Mouse (Mus musculus): ENCODE measurements around the gene 6030468B19Rik. TPM values are rescaled to one million over a fixed set of nuclear protein-coding genes. Genes with fewer than 3 reads are reported as not detected.

Gene 6030468B19Rik
- polyA plus RNA-seq, 1 experiment from 2014 or later: 3.2 TPM

Other genes starting within 250 kb of the 6030468B19Rik start
- gene Tnrc6c, start 143.4 kb upstream of the 6030468B19Rik start, polyA plus RNA-seq (2016; fragmentation: Nextera tagmentation; extraction: Ambion mirVana): 11.3 and 12.0 TPM in 2 replicates
- gene Tmc8, start 15.6 kb upstream of the 6030468B19Rik start, polyA plus RNA-seq (2016; fragmentation: Nextera tagmentation; extraction: Ambion mirVana): 1.4 and 1.5 TPM in 2 replicates
- 11.0 and 12.2 TPM in 2 replicates for gene Tmc6, start 15.5 kb upstream of the 6030468B19Rik start, polyA plus RNA-seq (2016; fragmentation: Nextera tagmentation; extraction: Ambion mirVana)
- 0.17 and 0.58 TPM in 2 replicates for gene Gm20708, start 12.0 kb downstream of the 6030468B19Rik start, polyA plus RNA-seq (2016; fragmentation: Nextera tagmentation; extraction: Ambion mirVana)
- gene Syngr2, start 12.0 kb downstream of the 6030468B19Rik start, polyA plus RNA-seq (2016; fragmentation: Nextera tagmentation; extraction: Ambion mirVana): 36.9 and 38.0 TPM in 2 replicates
- 4.0 and 4.8 TPM in 2 replicates for gene Afmid, start 28.3 kb downstream of the 6030468B19Rik start, polyA plus RNA-seq (2016; fragmentation: Nextera tagmentation; extraction: Ambion mirVana)
- gene Tk1, start 28.4 kb downstream of the 6030468B19Rik start, polyA plus RNA-seq (2016; fragmentation: Nextera tagmentation; extraction: Ambion mirVana): 167 and 178 TPM in 2 replicates
- 412 and 424 TPM in 2 replicates for gene Birc5, start 51.6 kb downstream of the 6030468B19Rik start, polyA plus RNA-seq (2016; fragmentation: Nextera tagmentation; extraction: Ambion mirVana)
- not detected in 2 replicates for gene Tmem235, start 63.1 kb downstream of the 6030468B19Rik start, polyA plus RNA-seq (2016; fragmentation: Nextera tagmentation; extraction: Ambion mirVana)
- gene Tha1, start 75.8 kb downstream of the 6030468B19Rik start, polyA plus RNA-seq (2016; fragmentation: Nextera tagmentation; extraction: Ambion mirVana): 4.4 and 6.4 TPM in 2 replicates
- gene Socs3, start 172.4 kb downstream of the 6030468B19Rik start, polyA plus RNA-seq (2016; fragmentation: Nextera tagmentation; extraction: Ambion mirVana): 13.6 and 14.7 TPM in 2 replicates
- 43.8 and 44.7 TPM in 2 replicates for gene Pgs1, start 188.6 kb downstream of the 6030468B19Rik start, polyA plus RNA-seq (2016; fragmentation: Nextera tagmentation; extraction: Ambion mirVana)